In the genomic region with DNA sequence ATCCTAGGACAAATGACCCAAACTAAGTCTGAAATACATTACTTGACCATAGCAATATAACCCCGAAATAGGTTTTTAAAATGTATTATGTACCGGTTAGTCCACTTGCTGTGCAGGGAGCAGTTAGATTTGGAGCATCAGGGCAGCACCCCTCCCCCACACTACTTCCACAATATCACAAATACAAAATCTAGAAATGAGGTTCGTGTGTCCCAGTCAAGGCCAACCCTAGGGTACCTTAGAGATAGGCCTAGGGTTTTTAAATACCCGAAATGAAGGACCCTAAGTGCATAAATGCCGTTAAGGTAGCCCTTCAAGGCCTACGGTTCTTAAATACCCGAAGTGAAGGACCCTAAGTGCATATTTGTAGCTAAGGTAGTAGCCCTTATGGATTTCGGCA, we compare ENCODE assay signal across 8 mouse cellular contexts. TPM values are rescaled to one million over a fixed set of nuclear protein-coding genes. Genes with fewer than 3 reads are reported as not detected.
DNase-seq lines count a peak whose midpoint lies in the region; ATAC-seq and TF ChIP-seq lines count a peak whose summit lies in the region.

No protein-coding gene starts in this region.

- WGBS in heart, embryonic 10.5 days: 30% methylated on average over 8 of the region's 8 CpGs
- WGBS in hindbrain, embryonic 12.5 days: 31% methylated on average over 8 of the region's 8 CpGs
- 16% methylated on average over 8 of the region's 8 CpGs for WGBS in liver, embryonic 12.5 days (ENCODE audit: insufficient replicate concordance)
- 20% methylated on average over 8 of the region's 8 CpGs for WGBS in olfactory bulb, adult 2 months

- intact Hi-C loops in gastrocnemius, postnatal 36 days (cut with DNase I): loop anchor here (5.0 to 10.0 kb wide), 5 partner anchors 56 to 384 kb away; a partner anchor contains a TSS

- 0 out of 2 replicates have a peak, but pooled peaks cover 5% of the 10 kb centered on the region for H3K4me1 ChIP-seq in heart, embryonic 10.5 days
- H3K4me1 ChIP-seq in hindbrain, embryonic 12.5 days: peaks cover 5% of the 10 kb centered on the region
- peaks cover 23% of the 10 kb centered on the region for H3K4me1 ChIP-seq in liver, embryonic 12.5 days
- no peaks in the 10 kb centered on the region for H3K4me1 ChIP-seq in olfactory bulb, adult 2 months (ENCODE audit: control insufficient read depth, insufficient read depth, low read length)

- H3K9me3 ChIP-seq in heart, embryonic 10.5 days: no peaks in the 10 kb centered on the region
- H3K9me3 ChIP-seq in hindbrain, embryonic 12.5 days (replicated peaks): no peaks in the 10 kb centered on the region
- H3K9me3 ChIP-seq in liver, embryonic 12.5 days (replicated peaks): no peaks in the 10 kb centered on the region

- H3K4me3 ChIP-seq in heart, embryonic 10.5 days: peak overlapping the region; percentile 91
- peak overlapping the region; percentile 99 for H3K4me3 ChIP-seq in hindbrain, embryonic 12.5 days
- peak overlapping the region; percentile 99 for H3K4me3 ChIP-seq in liver, embryonic 12.5 days
- peak overlapping the region; percentile 99 for H3K4me3 ChIP-seq in olfactory bulb, adult 2 months (ENCODE audit: insufficient read depth, low read depth, low read length)

- H3K27me3 ChIP-seq in heart, embryonic 10.5 days (ENCODE audit: insufficient read depth, poor library complexity, severe bottlenecking): no peaks in the 10 kb centered on the region
- H3K27me3 ChIP-seq in hindbrain, embryonic 12.5 days: no peaks in the 10 kb centered on the region
- H3K27me3 ChIP-seq in liver, embryonic 12.5 days (replicated peaks): no peaks in the 10 kb centered on the region

- no peaks in the 10 kb centered on the region for H3K36me3 ChIP-seq in heart, embryonic 10.5 days
- H3K36me3 ChIP-seq in hindbrain, embryonic 12.5 days: no peaks in the 10 kb centered on the region
- no peaks in the 10 kb centered on the region for H3K36me3 ChIP-seq in liver, embryonic 12.5 days

- no peak for TF ChIP-seq CTCF in olfactory bulb, adult 2 months (IDR thresholded peaks at IDR 0.05; ENCODE audit: insufficient read depth, low read depth, low read length)

- peak overlapping the region; percentile 78 for H3K9ac ChIP-seq in hindbrain, embryonic 12.5 days
- H3K9ac ChIP-seq in liver, embryonic 12.5 days: peak overlapping the region; percentile 100

- H3K4me2 ChIP-seq in hindbrain, embryonic 12.5 days (replicated peaks): peak overlapping the region; percentile 53
- peak overlapping the region; percentile 86 for H3K4me2 ChIP-seq in liver, embryonic 12.5 days

- no peak for DNase-seq in heart, embryonic 10.5 days (ENCODE audit: low spot score)
- DNase-seq in heart, adult 8-10 months (ENCODE audit: low spot score): no peak
- DNase-seq in 3T3-L1 (ENCODE audit: low read depth, low spot score): peak; percentile 61
- peak; percentile 49 for DNase-seq in brain, adult 2 months (ENCODE audit: low read depth, low spot score)
- no peak for DNase-seq in gastrocnemius, postnatal 36 days

- no peak for ATAC-seq in hindbrain, embryonic 12.5 days (ENCODE audit: low FRiP score)
- ATAC-seq in liver, embryonic 12.5 days: no peak

- no peak for TF ChIP-seq POLR2A in olfactory bulb, adult 2 months (IDR thresholded peaks at IDR 0.05; ENCODE audit: insufficient read depth, low read depth, low read length)

- peak overlapping the region; percentile 99 for H3K27ac ChIP-seq in heart, embryonic 10.5 days
- peak overlapping the region; percentile 100 for H3K27ac ChIP-seq in hindbrain, embryonic 12.5 days
- peak overlapping the region; percentile 100 for H3K27ac ChIP-seq in liver, embryonic 12.5 days
- peak overlapping the region; percentile 96 for H3K27ac ChIP-seq in olfactory bulb, adult 2 months (ENCODE audit: insufficient read depth, low read depth, low read length)

RNA-seq across cellular contexts. Expression of a gene that starts 0.9 kb away (rescaled TPM):
- polyA plus RNA-seq in heart, embryonic 10.5 days (2016; fragmentation: Nextera tagmentation; extraction: Ambion mirVana): 85.7 and 90.0 TPM in 2 replicates
- total RNA-seq in heart, adult 8-10 months (2022): 100 to 1,000 TPM; 106 to 135 (median 128) TPM
- 186 and 194 TPM in 2 replicates for polyA plus RNA-seq in hindbrain, embryonic 12.5 days (2016; fragmentation: Nextera tagmentation; extraction: Ambion mirVana)
- polyA plus RNA-seq in liver, embryonic 12.5 days (2016; fragmentation: Nextera tagmentation; extraction: Ambion mirVana): 62.0 and 63.3 TPM in 2 replicates
- 217 and 252 TPM in 2 replicates for polyA plus RNA-seq in olfactory bulb, adult 2 months (2012; ENCODE audit: insufficient read depth, insufficient read length, low replicate concordance, missing spikeins)
- total RNA-seq in gastrocnemius, postnatal 36 days (2021): 100 to 1,000 TPM; 228 to 300 TPM

Comparison
In these comparisons a context has a peak if more than half of its experiments do, and no peak if none do; other contexts are left out.
1. DNase-seq: peak in 3T3-L1 (single experiment) and brain, adult 2 months (single experiment); none in heart, embryonic 10.5 days (single experiment), heart, adult 8-10 months (single experiment) and gastrocnemius, postnatal 36 days (0 of 2).
2. Peak in every context shown above with its lines, with median percentiles within 50 percentile points of each other: H3K27ac ChIP-seq and H3K4me3 ChIP-seq.